Mouse (Mus musculus) hindbrain, embryonic 13.5 days (tissue): ENCODE measurements at regions not wholly inside any gene's neighbourhood (a gene's known extent, or its start where the extent isn't known, plus 50 kb on each side); places are given as distances from the start of the nearest gene placed in this dataset.
A peak's percentile ranks its signal among the peaks of the same experiment; 100 is the strongest.

Experiments used
- ATAC-seq: fragments of 200-750 bp; cut with Nextera tagmentation; 2 replicates; pipeline ENCODE4 v1.8.0; 2017; ENCODE audit warnings: moderate TSS enrichment; ENCODE audit not compliant: low FRiP score
- H3K27ac ChIP-seq: fragments of 300-500 bp; sonication (generic); 2 replicates; pipeline ENCODE4 v1.5.1; 2015; ENCODE audit warnings: inconsistent platforms, mild to moderate bottlenecking, moderate library complexity
- H3K27me3 ChIP-seq: fragments of 300-500 bp; sonication (generic); 2 replicates; pipeline ENCODE4 v1.6.1; 2015; ENCODE audit warnings: mild to moderate bottlenecking, inconsistent platforms
- H3K36me3 ChIP-seq: fragments of 300-500 bp; sonication (generic); 2 replicates; pipeline ENCODE4 v1.6.1; 2015; ENCODE audit warnings: mild to moderate bottlenecking, inconsistent platforms
- H3K4me1 ChIP-seq: fragments of 300-500 bp; sonication (generic); replicated peaks from 2 replicates; pipeline ENCODE4 v1.6.1; 2015; ENCODE audit warnings: inconsistent platforms
- H3K4me2 ChIP-seq: fragments of 300-500 bp; sonication (generic); 2 replicates; pipeline ENCODE4 v1.6.1; 2015; ENCODE audit warnings: inconsistent platforms, mild to moderate bottlenecking, moderate library complexity
- H3K4me3 ChIP-seq: fragments of 300-500 bp; sonication (generic); 2 replicates; pipeline ENCODE4 v1.5.1; 2015; ENCODE audit warnings: mild to moderate bottlenecking, inconsistent platforms
- H3K9ac ChIP-seq: fragments of 300-500 bp; sonication (generic); 2 replicates; pipeline ENCODE4 v1.6.1; 2015; ENCODE audit warnings: mild to moderate bottlenecking, inconsistent platforms
- H3K9me3 ChIP-seq: fragments of 300-500 bp; sonication (generic); 2 replicates; pipeline ENCODE4 v1.6.1; 2016; ENCODE audit warnings: inconsistent platforms
- WGBS: fragments of 180-500 bp; shearing (Covaris S2); methylation state at CpG from one replicate; pipeline ENCODE4 v1.1.7; 2015; 5-methylcytosine and 5-hydroxymethylcytosine counted together

GRCm38 (mm10) chr3:50890537-50890936 is 333.7 kb upstream of the Noct start:
- Histone ChIP-seq H3K4me1 (0 out of 2 replicates have a peak, but pooled peaks cover 3% of the 10 kb centered on the region), H3K4me3 (no peak overlapping the region), H3K27me3 (no peaks in the 10 kb centered on the region), H3K4me2 (no peak overlapping the region), H3K9me3 (no peaks in the 10 kb centered on the region), H3K9ac (no peak overlapping the region), H3K27ac (no peak overlapping the region), H3K36me3 (no peaks in the 10 kb centered on the region)
- no peak for ATAC-seq
- WGBS, result 80% methylated on average over 8 of the region's 8 CpGs

DNA sequence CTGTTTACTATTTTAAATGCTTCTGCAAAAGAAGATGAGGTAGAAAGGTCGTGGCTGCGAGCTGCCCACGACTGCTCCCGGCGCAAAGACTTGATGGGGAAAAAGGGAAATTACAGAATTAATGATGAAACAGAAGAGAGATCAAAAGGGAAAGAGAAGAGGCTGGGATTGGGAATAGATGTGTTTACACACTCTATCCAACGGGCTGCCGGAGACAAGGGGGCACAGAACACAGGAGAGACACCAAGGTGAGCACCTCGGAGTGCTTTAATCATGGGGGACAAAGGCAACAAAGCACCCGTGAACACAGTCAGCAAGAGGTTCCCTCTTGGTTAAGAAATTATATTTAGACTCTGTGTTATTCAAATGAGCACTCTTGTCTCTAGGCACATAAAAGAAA is 326.1 kb upstream of the Noct start:
- Histone ChIP-seq H3K9ac (no peak overlapping the region), H3K27ac (no peak overlapping the region), H3K4me3 (no peak overlapping the region), H3K4me2 (no peak overlapping the region), H3K4me1 (peaks cover 9% of the 10 kb centered on the region), H3K27me3 (no peaks in the 10 kb centered on the region), H3K9me3 (no peaks in the 10 kb centered on the region), H3K36me3 (no peaks in the 10 kb centered on the region)
- 64% methylated on average over 9 of the region's 9 CpGs for WGBS
- no peak for ATAC-seq

DNA sequence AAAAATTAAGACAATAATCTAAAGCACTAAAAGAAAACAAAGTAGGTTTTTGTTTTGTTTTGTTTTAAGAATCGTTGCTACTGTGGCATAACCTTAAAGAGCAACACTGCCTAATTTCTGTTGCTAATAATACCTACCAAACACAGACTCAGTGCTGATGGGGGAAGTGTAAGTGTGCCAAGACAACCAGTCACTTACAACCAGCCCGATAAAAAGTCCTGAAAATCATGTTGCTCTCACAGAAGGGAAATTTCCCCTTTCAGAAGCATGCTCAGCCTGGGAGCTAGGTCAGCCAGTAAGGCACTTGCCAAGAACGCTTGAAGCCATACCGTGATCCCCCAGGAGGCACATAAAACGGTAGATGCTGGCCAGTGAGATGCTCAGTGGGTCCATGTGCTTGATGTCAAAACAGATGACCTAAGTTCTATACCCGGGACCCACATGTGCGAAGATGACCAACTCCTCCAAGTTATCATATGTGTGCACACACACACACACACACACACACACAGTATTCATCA is 324.4 kb upstream of the Noct start:
- Histone ChIP-seq H3K36me3 (no peaks in the 10 kb centered on the region), H3K9ac (no peak overlapping the region), H3K27me3 (no peaks in the 10 kb centered on the region), H3K4me2 (no peak overlapping the region), H3K9me3 (no peaks in the 10 kb centered on the region), H3K4me3 (no peak overlapping the region), H3K4me1 (peaks cover 17% of the 10 kb centered on the region), H3K27ac (no peak overlapping the region)
- ATAC-seq, result no peak
- WGBS, result 86% methylated on average over 7 of the region's 7 CpGs

GRCm38 (mm10) chr3:50900566-50900965 is 323.7 kb upstream of the Noct start:
- Histone ChIP-seq H3K4me1 (peaks cover 24% of the 10 kb centered on the region), H3K9ac (no peak overlapping the region), H3K9me3 (no peaks in the 10 kb centered on the region), H3K4me3 (no peak overlapping the region), H3K27me3 (no peaks in the 10 kb centered on the region), H3K27ac (no peak overlapping the region), H3K36me3 (no peaks in the 10 kb centered on the region), H3K4me2 (no peak overlapping the region)
- no peak for ATAC-seq
- WGBS, result 71% methylated on average over 9 of the region's 9 CpGs

DNA sequence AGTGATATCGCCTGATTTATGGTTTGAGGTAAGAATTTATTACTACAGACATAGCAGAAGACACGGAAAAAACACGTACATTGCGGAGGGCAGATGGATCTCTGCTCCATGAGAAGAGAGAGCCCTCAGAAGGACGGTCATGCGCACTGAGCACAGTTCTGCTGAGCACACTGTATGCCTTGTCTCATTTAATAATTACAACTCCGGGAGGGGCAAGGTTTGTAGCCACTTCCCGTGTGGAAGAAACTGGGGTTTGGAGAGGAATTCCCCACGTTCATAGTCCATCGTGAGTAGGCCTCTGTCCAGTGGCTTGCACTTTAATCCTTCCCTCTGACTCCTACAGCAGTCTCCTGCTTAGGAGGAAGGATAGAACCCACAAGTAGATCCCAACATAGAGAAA is 322.9 kb upstream of the Noct start:
- no peak overlapping the region for H3K9ac ChIP-seq
- ATAC-seq, result no peak
- no peak overlapping the region for H3K4me2 ChIP-seq
- H3K36me3 ChIP-seq, result no peaks in the 10 kb centered on the region
- peaks cover 27% of the 10 kb centered on the region for H3K4me1 ChIP-seq
- H3K4me3 ChIP-seq, result no peak overlapping the region
- no peaks in the 10 kb centered on the region for H3K27me3 ChIP-seq
- no peak overlapping the region for H3K27ac ChIP-seq
- 95% methylated on average over 10 of the region's 10 CpGs for WGBS
- H3K9me3 ChIP-seq, result no peaks in the 10 kb centered on the region

DNA sequence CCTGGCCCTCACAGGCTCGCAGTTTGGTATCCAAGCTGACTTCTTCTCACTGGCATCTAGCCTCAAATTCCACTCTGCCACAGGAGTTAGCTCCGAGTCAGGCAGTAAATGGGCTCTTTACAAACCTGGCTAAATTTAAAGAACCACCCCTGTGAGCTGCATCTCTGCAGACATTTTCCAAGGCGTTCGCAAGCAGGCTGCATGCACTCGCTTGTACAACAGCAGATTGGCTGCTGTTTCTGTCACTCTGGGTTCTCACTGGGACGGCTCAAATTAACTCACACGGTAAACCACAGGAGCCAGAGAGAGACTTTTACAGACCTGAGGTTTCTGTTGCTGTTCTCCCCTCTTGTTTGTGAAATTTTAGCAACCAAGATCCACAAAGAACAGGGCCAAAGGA is 321.3 kb upstream of the Noct start:
- Histone ChIP-seq H3K36me3 (no peaks in the 10 kb centered on the region), H3K9ac (0 out of 2 replicates have a peak overlapping the region, but pooled peaks have one; percentile 29), H3K4me1 (peaks cover 30% of the 10 kb centered on the region), H3K4me2 (no peak overlapping the region), H3K9me3 (no peaks in the 10 kb centered on the region), H3K27ac (no peak overlapping the region), H3K27me3 (no peaks in the 10 kb centered on the region), H3K4me3 (no peak overlapping the region)
- WGBS, result 65% methylated on average over 7 of the region's 7 CpGs
- no peak for ATAC-seq

DNA sequence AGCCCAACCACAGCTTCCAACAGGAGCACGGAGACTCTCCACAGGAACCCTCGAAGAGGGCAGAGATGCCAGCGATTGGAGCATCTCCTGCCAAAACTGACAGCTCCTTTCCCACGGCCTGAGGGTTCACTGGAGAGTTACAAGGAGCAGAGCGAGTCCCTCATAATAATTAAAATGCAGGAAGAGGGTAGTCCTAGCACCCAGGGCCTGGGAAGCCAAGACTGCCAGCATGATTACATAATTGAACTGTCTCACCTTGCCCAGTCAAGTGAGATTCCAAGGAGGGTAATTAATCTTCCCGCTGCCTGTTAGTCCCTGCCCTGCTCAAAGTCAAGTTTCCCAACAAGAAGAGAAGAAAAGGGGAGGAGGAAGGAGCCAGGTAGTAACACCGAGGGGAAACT is 319.5 kb upstream of the Noct start:
- H3K4me3 ChIP-seq, result no peak overlapping the region
- H3K27me3 ChIP-seq, result no peaks in the 10 kb centered on the region
- H3K9ac ChIP-seq, result no peak overlapping the region
- no peaks in the 10 kb centered on the region for H3K36me3 ChIP-seq
- no peaks in the 10 kb centered on the region for H3K9me3 ChIP-seq
- 12% methylated on average over 7 of the region's 7 CpGs for WGBS
- peak overlapping the region; percentile 62; the same call in 1 of the 2 replicates for H3K27ac ChIP-seq
- peaks cover 29% of the 10 kb centered on the region for H3K4me1 ChIP-seq
- H3K4me2 ChIP-seq, result no peak overlapping the region
- 0 out of 2 replicates have a peak, but pooled peaks have one; percentile 25 for ATAC-seq

- H3K9ac ChIP-seq, result 0 out of 2 replicates have a peak overlapping the region, but pooled peaks have one; percentile 30
- H3K4me1 ChIP-seq, result peaks cover 29% of the 10 kb centered on the region
- 14% methylated on average over 16 of the region's 16 CpGs for WGBS
- H3K4me2 ChIP-seq, result peak overlapping the region; percentile 52
- H3K9me3 ChIP-seq, result no peaks in the 10 kb centered on the region
- peak overlapping the region; percentile 62 for H3K27ac ChIP-seq
- peak; percentile 52 for ATAC-seq
- H3K27me3 ChIP-seq, result no peaks in the 10 kb centered on the region
- peak overlapping the region; percentile 7; the same call in 1 of the 2 replicates for H3K4me3 ChIP-seq
- no peaks in the 10 kb centered on the region for H3K36me3 ChIP-seq
Measured at GRCm38 (mm10) chr3:50905274-50905992, 318.8 kb upstream of the Noct start.

- peak overlapping the region; percentile 65 for H3K9ac ChIP-seq
- peak; percentile 67 for ATAC-seq
- peaks cover 29% of the 10 kb centered on the region for H3K4me1 ChIP-seq
- peak overlapping the region; percentile 52 for H3K4me2 ChIP-seq
- H3K9me3 ChIP-seq, result no peaks in the 10 kb centered on the region
- peak overlapping the region; percentile 79 for H3K27ac ChIP-seq
- peak overlapping the region; percentile 33 for H3K4me3 ChIP-seq
- no peaks in the 10 kb centered on the region for H3K27me3 ChIP-seq
- 11% methylated on average over 32 of the region's 32 CpGs for WGBS
- no peaks in the 10 kb centered on the region for H3K36me3 ChIP-seq
Measured at GRCm38 (mm10) chr3:50905993-50906831, 318.0 kb upstream of the Noct start.

DNA sequence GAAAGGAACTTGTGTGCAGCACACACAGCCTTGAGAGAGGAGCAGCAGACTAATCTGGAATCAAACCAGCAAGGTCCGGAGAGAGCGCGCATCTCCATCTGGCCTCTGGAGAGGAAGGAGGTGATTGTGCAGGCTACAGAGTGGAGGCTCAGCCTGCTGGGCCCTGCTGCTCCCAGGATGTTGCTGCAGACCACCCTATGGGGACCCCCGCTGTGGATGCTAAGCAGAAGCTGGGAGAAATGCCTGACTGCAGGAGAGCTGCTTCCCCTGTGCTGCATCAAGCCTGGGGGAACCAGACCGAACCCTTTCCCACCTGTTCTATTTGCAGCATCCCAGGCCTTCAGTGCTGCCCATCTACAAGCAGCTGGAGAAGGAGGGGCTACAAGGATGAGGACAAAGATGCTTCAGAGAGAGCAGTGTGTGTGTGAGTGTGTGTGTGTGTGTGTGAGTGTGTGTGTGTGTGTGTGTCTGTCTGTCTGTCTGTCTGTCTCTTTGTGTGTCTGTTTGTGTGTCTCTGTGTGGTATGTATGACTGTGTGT is 311.2 kb upstream of the Noct start:
- H3K4me3 ChIP-seq, result no peak overlapping the region
- no peaks in the 10 kb centered on the region for H3K36me3 ChIP-seq
- H3K4me1 ChIP-seq, result peaks cover 19% of the 10 kb centered on the region
- H3K27me3 ChIP-seq, result no peaks in the 10 kb centered on the region
- ATAC-seq, result peak; percentile 37; the same call in 1 of the 2 replicates
- WGBS, result 63% methylated on average over 5 of the region's 5 CpGs
- no peak overlapping the region for H3K27ac ChIP-seq
- no peak overlapping the region for H3K4me2 ChIP-seq
- H3K9ac ChIP-seq, result 0 out of 2 replicates have a peak overlapping the region, but pooled peaks have one; percentile 9
- no peaks in the 10 kb centered on the region for H3K9me3 ChIP-seq

- no peaks in the 10 kb centered on the region for H3K36me3 ChIP-seq
- peak overlapping the region; percentile 66 for H3K27ac ChIP-seq
- 0 out of 2 replicates have a peak overlapping the region, but pooled peaks have one; percentile 9 for H3K4me3 ChIP-seq
- H3K4me2 ChIP-seq, result peak overlapping the region; percentile 19; the same call in 1 of the 2 replicates
- peak overlapping the region; percentile 35 for H3K9ac ChIP-seq
- H3K9me3 ChIP-seq, result no peaks in the 10 kb centered on the region
- H3K27me3 ChIP-seq, result no peaks in the 10 kb centered on the region
- no peak for ATAC-seq
- WGBS, result 58% methylated on average over 14 of the region's 14 CpGs
- peaks cover 19% of the 10 kb centered on the region for H3K4me1 ChIP-seq
Measured at GRCm38 (mm10) chr3:50914866-50915365, 309.3 kb upstream of the Noct start.

- Histone ChIP-seq H3K27me3 (no peaks in the 10 kb centered on the region), H3K4me1 (peaks cover 19% of the 10 kb centered on the region), H3K4me3 (no peak overlapping the region), H3K9me3 (no peaks in the 10 kb centered on the region), H3K27ac (no peak overlapping the region), H3K9ac (no peak overlapping the region), H3K36me3 (no peaks in the 10 kb centered on the region), H3K4me2 (no peak overlapping the region)
- ATAC-seq, result no peak
- 71% methylated on average over 5 of the region's 5 CpGs for WGBS
Measured at GRCm38 (mm10) chr3:50916305-50916854, 307.9 kb upstream of the Noct start.
